Mouse (Mus musculus) left cerebral cortex, adult 8-10 months (tissue): ENCODE results near the gene Fancd2. TPM values are rescaled to one million over a fixed set of nuclear protein-coding genes. Genes with fewer than 3 reads are reported as not detected.

Experiments used
- DNase-seq, 2 experiments: peaks; one replicate each; pipeline ENCODE4 v3.0.0; 2022; ENCODE audit warnings: low spot score in 2 of 2
- total RNA-seq, 4 experiments: library from RNA; stranded (reverse); gene quantifications; 2 replicates each; pipeline ENCODE4 v1.2.4; 2022

Fancd2 gene
- total RNA-seq, result 1 to 10 TPM; 1.7 to 3.3 (median 2.5) TPM

DNA sequence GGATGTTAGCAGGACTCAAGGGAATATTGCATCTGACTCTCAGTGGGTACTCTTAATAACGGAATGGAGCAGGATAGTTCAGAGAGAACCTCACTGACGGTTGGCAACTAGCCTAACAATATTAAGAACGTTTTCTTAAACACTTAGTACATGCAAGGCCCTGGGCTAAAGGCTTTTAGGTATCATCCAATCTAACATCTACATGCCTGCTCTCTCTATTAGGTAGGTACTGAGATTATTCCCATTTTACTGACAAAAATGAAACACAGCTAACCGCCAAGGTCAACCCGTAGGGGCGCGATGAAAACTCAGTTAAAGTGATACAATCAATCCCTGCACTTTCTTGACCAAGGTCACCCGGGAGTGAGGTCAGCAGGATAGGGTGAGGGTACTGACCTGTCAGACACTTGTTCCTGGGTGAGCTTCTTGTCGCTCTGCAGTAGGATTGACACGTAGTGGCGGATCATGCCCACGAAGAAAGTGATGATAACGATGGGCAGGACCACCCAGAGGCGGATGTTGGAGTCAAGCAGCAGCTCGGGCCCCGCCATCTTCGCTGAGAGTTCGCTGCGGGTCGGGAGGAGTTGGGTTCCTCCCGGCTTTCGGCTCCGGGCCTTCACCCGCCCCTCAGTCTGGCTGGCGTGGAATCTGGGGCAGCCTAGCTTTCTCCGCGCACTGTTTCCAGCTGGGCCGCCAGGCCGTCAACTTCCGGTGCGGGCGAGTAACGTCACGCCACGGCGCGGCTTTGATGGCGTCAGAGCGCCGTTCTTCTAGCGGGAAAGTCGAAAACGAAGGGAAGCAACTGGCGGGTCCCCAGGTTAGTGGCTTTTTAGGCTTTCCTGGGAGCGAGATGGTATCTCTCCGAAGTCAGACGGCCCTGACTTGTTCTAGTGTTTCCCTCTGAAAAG is at the start of gene Fancd2, which contains the start of gene Emc3:
Fancd2 (plus strand) TSS at position 751 of the 908 bp plus-strand sequence.
Emc3 (minus strand) TSS at position 721 of the 908 bp plus-strand sequence.
- peak; percentile 71 to 92 for DNase-seq

DNA sequence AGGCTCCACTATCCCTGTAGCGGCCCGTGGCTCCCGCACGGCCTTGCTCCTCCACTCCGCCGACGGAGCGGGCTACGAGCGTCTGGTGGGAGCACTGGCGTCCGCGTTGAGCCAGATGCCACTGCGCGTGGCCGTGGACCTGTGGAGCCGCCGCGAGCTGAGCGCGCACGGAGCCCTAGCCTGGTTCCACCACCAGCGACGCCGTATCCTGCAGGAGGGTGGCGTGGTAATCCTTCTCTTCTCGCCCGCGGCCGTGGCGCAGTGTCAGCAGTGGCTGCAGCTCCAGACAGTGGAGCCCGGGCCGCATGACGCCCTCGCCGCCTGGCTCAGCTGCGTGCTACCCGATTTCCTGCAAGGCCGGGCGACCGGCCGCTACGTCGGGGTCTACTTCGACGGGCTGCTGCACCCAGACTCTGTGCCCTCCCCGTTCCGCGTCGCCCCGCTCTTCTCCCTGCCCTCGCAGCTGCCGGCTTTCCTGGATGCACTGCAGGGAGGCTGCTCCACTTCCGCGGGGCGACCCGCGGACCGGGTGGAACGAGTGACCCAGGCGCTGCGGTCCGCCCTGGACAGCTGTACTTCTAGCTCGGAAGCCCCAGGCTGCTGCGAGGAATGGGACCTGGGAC is 48.9 kb upstream of the Fancd2 start:
- DNase-seq, result peak in 1 of 2 experiments; percentile 34

DNA sequence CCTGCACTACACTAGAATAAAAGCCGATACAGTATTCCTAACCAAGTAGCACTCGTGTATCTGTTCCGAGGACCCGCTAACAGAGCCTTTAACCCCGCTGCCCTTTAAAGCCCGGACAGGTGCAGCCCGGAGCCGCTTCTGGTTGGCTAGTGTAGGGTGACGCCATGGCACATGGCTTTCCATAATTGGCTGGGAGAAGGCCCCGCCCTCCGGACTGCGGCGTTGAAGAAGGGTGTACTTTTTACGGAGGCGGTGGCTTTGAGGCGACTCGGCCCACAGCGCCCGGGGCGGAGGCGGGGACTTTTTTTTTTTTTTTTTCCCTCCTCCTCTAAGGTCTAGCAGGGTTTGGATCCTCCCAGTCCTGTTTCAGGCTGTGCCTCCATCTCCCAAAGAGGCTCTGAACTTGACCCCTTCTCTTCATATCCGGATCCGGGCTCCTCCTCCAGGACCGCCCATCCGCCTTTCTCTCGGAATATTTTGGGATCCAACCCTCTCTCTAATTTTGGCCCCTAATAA is 48.3 kb upstream of the Fancd2 start, which contains the start of gene Creld1:
Creld1 (plus strand) TSS at position 198 of the 516 bp plus-strand sequence.
- peak; percentile 80 to 94 for DNase-seq

DNA sequence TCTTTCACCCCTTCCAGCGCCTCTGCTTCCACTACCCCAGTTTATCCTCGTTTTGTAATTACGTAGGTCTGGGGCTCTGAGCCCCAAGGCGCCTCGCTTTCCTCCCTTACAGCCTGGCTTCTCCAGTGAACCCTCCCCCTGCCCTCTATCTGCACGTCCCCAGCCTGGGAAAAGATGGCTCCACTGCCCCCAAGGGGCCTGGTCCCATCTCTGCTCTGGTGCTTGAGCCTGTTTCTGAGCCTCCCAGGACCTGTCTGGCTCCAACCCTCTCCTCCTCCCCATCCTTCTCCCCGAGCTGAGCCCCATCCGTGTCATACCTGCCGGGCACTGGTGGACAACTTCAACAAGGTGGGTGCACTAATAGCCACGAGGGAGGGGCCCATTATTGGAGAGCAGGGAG is 47.8 kb upstream of the Fancd2 start:
- DNase-seq, result no peak

DNA sequence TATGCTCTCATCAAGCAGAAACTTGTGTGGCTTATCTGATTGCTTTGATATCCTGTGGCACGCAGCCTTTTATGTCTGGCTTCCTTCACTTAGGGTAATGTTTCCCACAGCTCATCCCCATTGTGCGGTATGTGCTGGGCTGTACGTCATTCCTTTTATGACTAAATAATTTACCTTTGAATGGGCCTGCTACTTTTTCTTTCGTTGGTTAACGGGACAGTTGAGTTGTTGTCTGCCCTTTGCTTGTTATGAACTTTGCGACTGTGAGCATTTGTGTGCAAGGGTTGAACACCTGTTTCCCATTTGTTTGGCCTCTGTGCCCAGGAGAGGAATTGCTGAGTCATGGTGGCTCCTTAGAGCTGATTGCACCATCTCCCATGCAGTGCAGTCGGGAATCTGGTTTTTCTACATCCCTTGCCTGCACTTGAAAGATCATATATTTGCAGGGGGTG is 44.3 kb upstream of the Fancd2 start:
- DNase-seq, result no peak

DNA sequence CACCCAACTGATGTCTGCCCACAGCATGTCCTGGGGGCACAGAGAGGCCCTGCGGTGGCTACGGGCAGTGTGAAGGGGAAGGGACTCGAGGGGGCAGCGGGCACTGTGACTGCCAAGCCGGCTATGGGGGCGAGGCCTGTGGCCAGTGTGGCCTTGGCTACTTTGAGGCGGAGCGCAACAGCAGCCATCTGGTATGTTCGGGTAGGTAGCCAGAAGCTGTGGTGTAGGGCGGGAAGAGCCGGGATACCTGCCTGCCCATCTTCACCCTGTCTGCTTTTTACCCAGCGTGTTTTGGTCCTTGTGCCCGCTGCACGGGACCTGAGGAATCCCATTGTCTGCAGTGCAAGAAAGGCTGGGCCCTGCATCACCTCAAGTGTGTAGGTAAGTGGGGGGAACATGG is 42.1 kb upstream of the Fancd2 start:
- no peak for DNase-seq

DNA sequence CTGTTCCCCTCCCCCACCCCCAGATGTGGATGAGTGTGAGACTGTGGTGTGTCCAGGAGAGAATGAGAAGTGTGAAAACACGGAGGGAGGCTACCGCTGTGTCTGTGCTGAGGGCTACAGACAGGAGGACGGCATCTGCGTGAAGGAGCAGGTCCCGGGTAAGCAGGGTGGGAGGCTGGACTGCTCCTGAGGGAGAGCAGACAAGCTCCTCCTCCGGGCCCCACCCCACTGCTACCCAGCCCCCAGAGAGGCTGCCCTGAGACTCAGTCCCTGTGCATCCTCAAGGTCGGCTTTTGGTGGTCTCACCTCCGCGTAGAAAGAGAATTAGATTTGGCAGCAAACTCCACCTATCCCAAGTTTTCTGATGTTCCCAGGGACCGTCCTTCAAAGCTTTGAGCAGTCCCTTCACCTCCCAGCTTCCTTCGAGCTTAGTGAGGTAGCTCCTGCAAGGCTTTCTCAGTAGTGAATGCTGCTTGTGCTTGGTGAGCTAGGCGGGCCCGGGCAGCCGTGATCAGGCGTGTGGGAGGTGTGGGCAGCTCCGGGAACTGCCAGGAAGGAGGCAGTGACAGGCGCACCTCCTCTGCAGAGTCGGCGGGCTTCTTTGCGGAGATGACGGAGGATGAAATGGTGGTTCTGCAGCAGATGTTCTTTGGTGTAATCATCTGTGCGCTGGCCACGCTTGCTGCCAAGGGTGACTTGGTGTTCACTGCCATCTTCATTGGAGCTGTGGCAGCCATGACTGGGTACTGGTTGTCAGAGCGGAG is 39.2 kb upstream of the Fancd2 start:
- DNase-seq, result peak; percentile 59 to 74

DNA sequence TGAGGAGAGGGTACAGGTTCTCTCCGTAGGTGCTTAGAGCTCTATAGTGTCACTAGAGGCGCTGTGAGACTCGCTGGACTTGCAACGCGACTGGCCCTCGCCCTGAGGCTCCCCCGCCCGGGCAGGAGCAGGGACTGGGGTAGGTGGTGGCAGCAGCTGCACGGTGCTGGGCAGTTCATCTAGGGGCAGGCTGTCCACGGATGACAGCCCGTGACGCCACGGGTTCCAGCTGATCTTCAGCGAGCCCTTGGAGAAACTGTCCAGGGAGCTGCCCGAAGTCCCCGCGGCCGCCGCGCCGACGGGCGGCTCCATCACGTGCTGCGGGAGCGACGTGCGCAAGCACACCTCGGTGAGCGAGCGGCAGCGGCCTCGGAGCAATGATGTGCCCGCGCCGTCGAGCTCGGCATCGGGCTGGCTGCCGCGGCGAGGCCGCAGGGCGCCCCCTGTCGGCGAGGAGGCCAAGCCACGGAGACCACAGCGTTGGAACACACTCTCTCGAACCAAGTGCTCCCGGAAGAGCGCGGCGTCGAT is 37.2 kb upstream of the Fancd2 start:
- peak; percentile 43 to 50 for DNase-seq

DNA sequence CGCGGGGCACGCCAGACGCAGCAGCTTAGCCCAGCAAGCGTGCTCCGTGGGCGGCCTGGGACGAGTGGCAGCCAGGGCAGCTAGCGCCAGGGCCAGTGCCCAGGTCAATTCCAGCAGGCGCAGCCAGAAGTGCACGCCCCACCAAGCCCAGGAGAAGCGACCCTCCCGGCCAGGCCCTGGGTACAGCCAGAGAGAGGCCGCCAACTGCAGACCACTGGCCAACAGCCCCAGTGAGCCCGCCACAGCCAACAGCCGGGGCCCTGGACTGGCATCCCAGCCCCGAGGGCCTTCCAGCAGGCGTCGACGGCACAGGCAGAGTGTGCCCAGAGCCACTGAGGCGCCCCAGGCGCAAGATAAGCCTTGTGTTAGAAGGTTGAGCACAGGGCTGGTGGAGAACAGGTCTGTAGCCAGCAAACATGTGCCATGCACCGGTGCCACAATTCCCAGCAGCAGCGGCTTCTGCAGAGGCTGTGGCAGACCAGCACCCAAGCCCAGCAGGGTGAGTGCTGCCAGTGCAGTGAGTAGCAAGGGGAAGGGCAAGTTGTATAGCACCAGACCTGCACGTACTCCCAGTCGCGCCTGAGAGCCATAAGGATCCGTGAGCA is 36.3 kb upstream of the Fancd2 start:
- DNase-seq, result no peak

DNA sequence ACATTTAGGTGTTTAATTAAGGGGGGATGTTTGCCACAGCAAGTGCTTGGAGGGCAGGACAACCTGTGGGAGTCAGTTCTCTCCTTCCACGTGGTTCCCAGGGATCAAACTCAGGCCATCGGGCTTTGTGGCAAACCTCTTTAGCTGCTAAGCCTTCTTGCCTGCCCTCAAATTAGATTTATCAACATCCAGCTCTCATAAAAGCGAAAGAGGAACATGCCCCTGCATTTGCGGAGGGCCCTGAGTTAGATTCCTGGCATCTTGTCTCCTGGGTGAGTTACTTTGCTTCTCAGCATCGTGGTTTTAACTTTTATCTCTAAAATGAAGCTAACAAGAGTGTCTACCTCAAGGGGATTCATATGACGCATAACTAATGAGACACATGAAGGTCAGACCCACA is 32.1 kb upstream of the Fancd2 start:
- no peak for DNase-seq

DNA sequence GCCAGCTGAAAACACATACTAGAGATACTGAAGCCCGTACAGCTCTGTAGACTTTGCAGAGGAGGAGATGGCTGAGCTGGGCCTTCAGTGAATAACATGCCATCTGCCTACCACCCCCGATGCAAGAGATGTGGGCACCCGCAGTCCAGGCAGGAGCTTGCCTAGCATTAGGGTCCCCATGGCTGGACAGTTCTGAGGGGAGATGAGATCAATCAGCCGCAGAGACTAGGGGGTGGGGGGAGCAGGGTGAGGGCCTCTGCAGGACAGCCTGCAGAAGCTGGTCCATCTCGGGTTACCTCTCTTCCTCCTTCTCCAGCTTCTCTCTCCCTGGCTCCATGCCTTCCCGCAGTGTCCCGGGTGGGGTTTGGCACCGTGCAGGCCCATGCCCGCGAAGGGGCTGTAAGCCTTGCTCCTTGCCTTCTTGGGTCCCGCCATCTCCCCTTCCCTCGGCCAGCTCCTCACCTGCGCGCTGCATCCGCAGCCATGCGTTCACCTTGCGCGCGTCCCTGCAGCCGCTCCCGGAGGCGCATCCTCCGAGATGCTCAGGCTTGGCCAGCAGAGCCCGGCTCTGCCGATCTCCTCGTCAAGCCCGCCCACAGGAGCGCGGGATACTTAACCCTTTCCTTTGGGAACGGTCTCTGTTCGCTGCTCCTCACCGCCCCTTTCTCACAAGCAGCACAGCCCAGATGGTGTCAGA is 29.9 kb upstream of the Fancd2 start, which contains the start of gene Prrt3:
Prrt3 (minus strand) TSS at position 544 of the 697 bp plus-strand sequence.
- peak; percentile 65 to 79 for DNase-seq

DNA sequence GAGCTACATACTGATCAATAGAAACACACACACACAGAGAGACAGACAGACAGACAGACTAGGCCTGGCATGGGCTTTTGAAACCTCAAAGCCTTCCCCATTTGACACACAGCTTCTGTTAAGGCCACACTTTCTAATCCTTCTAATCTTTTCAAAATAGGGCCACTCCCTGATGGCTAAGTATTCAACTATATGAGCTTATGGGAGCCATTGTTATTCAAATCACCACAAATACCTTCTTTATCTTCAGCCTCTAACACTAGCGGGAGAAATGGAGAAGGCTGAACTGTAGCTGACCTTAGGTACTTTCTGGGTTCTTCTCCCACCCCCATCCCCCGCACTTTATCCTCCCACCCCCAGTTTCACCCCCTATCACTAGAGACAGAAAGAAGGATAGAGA is 28.7 kb upstream of the Fancd2 start:
- DNase-seq, result no peak

DNA sequence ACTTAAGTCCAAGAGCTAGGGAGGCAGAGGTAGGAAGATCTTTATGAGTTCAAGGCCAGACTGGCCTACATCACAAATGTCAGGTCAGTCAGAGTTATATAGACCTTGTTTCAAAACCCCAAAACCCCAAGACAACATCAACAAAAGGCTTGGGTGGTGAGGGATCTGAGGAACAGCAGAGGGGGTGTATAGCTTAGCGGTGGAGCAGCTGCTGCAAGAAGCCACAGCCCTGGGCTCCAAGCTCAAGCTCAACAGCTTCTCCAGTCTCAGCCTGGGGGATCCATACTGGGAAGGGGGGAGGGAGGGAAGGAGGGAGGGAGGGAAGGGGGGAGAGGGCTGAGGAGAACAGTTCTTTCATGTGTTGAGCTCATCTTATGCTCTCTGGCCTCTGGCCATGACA is 25.8 kb upstream of the Fancd2 start:
- no peak for DNase-seq

DNA sequence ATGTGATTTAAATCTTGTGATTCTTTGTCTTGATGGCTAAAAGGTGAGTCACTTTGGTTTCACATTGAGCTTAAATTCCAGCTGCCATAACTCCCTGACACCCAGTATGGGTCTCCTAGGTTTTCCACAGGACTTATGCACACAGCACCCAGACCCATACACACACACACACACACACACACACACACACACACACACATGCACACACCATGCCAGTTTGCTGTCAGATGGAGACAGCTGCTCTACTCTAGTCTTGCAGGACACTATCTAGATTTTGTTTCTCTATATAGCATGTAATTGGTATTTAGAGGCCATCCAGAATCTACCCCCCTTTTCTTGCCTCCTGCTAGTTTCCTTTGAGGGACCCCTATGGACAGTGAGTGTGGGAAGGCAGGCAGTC is 24.4 kb upstream of the Fancd2 start:
- no peak for DNase-seq

DNA sequence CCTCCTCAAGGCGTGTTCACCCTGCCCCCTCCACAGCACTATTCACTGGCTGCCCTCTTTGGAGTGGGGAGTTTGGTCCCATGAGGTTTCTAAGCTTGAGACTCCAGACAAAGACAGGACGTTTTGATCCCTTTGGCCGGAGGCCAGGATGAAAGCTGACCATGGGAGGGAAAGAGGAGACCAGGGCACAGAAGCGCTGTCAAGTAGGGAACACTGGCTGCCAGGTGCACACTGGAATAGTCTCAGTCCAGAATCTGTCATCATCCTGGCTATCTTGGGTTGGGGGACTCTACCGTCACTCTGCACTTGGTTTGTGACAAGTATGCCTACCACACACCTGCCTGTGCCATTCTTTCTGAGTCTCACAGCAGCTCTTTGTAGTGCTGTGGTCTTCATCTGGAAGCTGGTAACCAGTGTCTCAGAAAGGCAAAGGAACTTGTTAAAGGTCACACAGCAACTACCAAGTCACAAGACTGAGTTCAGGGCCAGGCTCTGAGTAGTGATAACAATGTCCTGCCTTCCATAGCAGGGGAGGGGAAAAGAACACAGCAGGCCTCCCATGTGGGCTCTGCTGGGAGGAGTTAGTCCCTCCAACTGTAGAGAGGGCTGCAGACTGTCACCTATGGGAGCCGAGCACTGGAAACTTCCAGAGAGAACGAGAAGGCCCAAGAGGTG is 23.1 kb upstream of the Fancd2 start:
- DNase-seq, result no peak

DNA sequence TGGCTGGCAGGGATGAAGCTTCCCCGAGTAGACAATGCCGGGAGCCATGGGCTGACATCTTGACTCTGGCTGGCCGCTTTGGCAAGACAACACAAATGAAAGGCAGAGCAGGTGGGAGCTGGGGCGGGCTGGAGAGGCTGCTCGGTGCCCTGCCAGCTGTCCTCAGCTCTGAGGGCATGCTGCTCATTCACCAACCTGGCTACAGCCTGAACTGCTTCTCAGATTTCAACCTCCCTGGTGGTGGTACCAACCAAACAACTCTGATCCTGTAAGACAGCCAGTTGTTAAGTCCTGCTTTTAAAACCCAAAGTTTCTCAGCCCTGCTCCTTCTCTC is 22.6 kb upstream of the Fancd2 start:
- no peak for DNase-seq

DNA sequence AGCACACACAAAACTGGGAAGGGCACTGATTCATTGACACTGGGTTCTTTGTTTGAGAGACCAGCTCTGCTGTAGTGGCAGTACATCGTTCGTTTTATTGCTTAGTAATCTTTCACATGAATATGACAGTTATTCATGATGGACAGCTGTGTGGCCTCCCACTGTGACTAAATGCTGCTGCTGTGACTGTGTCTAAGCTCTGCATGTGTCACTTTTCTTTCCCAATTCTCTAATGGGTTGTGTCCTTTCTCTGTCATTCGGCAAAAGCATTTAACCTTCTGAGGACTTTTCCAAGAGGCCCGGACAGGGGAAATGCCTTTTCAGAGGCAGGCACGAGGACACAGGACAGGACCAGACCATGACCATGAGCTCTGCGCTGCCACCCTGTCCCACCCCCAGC is 17.5 kb upstream of the Fancd2 start:
- no peak for DNase-seq

DNA sequence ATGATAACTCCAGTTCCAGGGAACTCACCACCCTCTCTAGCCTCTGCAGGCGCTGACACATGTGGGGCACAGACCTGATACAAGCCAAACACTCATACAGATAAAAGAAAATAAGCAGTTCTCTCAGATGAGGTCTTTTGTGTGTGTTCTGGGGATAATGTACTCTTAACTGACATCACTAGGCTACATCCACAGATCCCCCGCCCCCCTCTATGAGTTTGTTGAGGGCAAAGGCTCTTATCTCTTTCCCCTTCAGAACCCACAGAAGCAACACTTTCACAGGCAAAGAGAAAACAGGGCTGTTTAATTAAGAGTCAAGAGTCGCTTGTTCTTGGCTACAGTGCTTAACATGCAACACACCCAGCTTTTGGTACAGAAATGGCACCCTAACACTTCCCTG is 16.9 kb upstream of the Fancd2 start:
- no peak for DNase-seq

DNA sequence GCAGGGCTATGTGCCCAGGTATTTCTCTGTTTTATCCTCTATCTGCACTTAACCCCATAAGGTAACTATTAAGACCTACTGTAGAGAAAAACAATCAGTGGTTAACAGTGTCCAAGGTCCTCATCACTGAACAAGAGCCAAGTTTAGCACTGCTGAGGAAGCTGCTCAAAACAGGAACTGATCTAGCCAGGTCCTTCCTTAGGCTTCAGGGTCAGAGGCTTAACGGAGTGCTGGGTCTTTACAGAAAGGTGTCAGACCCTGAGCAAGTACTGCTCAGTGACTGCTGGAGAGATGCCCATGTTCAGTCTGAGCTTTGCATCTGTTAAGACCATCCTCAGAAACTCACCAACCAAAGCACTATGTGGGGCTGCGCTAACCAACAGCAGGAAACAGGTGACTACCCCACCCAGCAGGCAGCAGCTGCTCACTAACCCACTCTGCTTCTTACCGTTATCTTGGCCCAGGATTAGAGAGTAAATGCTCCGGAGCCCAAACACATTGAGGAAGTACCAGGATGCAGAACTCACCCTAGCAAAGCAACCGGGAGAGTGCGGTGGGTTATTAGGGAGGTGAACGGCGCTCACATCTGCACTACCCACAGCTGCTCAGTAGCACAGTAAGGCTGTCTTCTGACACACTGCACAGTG is 13.9 kb upstream of the Fancd2 start:
- no peak for DNase-seq
